Mouse (Mus musculus) thymus, postnatal 14 days (tissue): Measurements from ENCODE around the gene Kcnj14.

Source experiments
- DNase-seq: peaks from one replicate; pipeline ENCODE4 v3.0.0; 2021

The Kcnj14 gene

GRCm38 (mm10) chr7:45824598-45824997 is at the start of gene Kcnj14:
Gene Kcnj14 (minus strand): TSS chr7:45824782.
- DNase-seq: no peak

GRCm38 (mm10) chr7:45873061-45873947 is 48.7 kb upstream of the Kcnj14 start:
- peak; percentile 65 for DNase-seq

DNA sequence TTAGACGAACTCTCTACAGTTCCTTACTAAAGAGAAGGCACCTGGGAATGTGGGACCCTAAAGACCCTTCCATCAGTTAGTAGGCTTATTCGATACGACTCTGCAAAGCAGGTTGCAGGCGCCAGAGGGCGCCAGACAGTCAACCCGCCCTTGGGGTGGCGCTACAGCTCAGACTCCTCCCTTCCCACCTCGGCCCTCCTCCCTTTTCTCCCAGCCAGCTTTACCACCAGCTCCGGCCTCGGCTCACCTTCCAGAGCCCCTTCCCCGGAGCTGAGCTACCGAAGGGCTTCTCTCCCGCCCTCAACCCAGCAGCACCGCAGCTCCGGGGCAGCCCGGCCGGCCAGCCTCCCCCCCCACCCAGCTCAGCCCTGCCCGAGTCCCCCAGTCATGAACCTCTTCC is 48.0 kb upstream of the Kcnj14 start, which contains the start of gene Kdelr1:
TSS of gene Kdelr1 (plus strand) at position 149 of the 400 bp plus-strand sequence.
- DNase-seq: peak; percentile 93

GRCm38 (mm10) chr7:45870282-45871058 is 45.9 kb upstream of the Kcnj14 start:
- peak; percentile 27 for DNase-seq

DNA sequence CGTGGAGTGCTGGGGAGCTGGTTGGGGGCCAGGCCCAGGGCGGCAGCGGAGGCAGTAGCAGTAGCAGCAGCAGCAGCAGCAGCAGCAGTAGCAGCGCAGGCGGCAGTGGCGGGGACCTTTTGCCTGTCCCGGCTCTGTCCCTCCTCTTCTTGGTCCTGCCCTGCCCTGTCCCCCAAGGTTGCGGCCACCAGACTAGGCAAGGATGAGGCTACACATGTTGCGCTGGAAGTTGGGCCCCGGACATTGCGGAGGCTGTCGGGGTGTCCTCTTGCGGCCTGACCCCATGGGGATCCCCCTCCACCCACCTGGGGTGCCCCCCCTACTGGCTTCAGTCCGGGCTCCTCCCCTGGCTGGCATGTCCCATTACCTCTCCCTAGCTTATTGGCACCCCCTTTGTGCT is 45.2 kb upstream of the Kcnj14 start:
- no peak for DNase-seq

DNA sequence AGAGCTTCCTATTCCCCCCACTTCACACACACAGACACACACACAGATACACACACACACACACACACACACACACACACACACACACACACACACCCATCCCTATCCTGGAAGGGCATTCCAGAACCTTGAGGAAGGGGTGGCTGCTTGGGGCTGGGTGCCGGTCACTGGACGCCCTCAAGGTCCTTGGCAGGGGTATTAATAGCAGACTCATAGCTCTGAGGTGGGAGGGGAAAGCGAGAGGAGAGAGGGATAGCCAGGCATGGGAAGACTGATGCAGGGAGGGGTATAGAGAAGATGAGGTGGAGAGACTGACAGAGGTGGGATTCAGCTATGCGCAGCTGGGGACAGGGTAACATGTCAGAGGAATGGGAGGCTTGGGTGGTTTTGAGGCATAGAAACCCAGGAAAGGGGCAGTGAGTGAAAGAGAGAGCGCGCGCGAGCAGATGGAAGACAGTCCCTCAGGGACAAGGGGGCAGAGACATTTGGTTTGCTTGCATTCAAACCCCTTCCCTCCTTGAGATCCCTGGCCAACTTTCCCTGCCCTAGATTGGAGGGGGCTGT is 44.6 kb upstream of the Kcnj14 start:
- no peak for DNase-seq

GRCm38 (mm10) chr7:45867871-45868270 is 43.3 kb upstream of the Kcnj14 start:
- DNase-seq: no peak

DNA sequence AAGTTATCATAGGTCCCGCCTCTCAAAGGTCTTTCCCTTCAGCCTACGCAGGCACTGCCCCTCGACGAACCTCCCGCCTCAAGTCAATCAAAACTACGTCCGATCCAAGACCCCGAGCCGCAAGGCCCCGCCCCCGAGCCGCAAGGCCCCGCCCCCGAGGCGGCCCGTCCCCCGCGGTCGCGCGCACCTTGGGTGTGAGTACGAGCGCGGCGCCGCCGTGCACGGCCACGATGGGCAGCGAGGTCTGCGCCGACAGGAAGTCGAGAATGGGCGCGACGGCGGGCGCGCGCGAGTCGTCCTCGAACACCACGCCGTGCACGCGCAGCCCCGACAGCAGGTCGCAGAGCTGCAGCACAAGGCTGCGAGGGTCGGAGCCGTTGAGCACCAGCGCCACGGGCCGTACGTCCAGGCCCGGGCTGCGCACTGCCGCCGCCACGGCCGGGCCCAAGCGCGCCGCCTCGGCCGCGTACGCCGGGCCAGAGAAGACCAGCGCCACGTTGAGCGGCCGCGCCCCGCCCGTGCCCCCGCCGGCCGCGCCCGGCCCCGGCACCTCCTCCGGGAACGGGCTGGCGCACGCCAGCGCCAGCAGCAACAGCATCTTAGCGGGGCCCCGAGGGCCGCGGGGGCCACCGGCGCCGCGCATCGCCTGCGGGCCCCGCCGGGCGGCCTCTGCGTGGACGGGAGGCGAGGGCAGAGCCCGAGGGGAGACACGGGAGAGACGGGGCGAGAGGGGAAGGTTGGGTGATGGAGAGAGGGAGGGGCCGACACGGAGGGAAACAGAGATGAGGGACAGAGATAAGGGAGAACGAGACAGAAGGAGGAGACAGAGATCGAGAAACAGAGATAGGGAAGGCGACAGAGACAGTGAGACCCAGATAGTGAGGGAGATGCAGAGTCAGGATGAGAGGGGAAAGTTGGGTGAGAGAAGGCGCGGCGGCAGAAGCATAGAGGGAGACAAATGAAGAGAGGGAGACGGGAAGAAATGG is 41.6 kb upstream of the Kcnj14 start:
- peak; percentile 92 for DNase-seq

- DNase-seq: no peak
Observed at GRCm38 (mm10) chr7:45864435-45864834, 39.9 kb upstream of the Kcnj14 start.

DNA sequence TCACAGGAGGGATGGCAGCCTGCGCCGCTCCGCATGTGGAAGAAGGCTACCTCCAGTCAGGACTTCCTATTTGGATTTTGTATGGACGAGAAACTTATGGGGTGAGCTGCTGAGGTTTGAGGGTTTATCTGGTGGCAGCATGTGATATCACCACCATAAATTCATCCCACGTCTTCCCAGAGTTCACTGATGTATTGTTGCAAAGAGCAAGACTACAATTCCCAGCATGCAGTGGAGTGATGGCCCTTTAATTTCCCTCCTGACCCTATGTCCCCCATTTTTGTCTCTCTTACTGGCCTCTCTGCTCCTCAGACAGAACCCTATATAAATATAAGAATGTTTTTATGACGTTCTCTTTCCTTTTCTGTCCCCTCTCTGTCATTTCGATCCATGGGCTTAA is 38.2 kb upstream of the Kcnj14 start:
- DNase-seq: no peak

GRCm38 (mm10) chr7:45859008-45859407 is 34.4 kb upstream of the Kcnj14 start:
- DNase-seq: no peak

GRCm38 (mm10) chr7:45856950-45857901 is 32.6 kb upstream of the Kcnj14 start:
- DNase-seq: no peak

DNA sequence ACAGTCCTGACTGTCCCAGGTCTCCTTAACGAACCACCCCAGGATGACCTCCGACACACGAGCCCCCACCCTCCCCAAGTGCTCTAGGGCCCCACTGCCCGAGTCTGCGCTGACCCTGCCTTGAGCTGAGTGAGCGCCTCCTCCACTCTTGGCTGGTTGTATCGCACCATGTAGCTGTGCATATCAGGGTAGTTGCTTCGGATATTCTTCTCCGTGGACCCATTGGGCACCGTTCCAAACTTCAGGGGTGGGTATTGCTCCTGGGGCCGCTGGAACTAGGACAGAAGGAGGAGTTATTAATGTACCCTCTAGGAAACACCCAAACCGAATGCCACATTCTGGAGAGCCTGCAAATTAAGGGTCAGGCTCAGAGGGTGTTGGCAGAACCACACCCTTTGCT is 28.5 kb upstream of the Kcnj14 start:
- DNase-seq: no peak

DNA sequence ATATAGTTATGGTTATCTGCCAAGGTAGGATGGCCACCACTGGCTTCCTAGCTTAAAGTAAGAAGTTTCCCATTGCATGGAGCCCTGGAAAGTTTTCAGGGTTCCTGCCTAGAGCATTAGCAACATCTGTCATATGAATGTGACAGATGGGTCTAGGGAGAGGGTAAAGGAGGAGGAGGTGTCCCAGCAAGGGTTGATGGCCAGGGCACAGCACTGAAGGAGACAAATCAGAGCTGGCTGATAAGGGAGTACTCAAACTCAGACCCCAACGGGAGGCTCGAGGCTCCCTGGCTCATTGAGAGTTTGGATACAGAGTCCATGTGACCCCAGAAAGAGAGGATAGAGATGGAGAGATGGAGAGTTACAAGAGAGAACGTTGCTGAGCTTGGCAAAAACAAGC is 26.1 kb upstream of the Kcnj14 start:
- DNase-seq: no peak

DNA sequence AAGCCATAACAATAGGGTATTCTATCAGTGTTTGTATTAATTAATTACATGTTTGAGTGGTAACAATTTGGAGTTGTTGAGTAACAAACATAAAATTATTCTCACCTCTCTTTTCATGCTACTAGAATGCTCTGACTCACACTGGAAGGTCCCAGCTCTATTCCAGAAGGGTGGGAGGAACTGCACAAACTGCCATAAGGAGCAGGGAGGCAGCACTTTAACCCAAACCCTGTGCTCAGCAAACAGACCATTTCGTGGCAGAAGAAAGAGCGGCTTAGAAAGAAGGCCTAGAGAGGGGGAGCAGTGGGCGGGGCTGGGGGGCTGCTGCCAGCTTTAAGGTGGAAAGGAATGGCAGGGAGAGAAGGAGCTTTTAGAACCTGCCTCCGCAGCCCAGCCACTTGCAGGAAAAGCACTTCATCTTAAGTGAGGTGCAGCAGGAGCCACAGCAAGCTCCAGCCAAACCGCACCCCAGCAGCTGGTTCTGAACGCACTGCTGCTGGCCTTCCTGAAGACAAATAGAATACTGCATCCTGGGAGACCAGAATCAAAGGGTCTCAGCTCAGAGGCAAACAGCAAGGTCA is 24.0 kb upstream of the Kcnj14 start:
- no peak for DNase-seq

DNA sequence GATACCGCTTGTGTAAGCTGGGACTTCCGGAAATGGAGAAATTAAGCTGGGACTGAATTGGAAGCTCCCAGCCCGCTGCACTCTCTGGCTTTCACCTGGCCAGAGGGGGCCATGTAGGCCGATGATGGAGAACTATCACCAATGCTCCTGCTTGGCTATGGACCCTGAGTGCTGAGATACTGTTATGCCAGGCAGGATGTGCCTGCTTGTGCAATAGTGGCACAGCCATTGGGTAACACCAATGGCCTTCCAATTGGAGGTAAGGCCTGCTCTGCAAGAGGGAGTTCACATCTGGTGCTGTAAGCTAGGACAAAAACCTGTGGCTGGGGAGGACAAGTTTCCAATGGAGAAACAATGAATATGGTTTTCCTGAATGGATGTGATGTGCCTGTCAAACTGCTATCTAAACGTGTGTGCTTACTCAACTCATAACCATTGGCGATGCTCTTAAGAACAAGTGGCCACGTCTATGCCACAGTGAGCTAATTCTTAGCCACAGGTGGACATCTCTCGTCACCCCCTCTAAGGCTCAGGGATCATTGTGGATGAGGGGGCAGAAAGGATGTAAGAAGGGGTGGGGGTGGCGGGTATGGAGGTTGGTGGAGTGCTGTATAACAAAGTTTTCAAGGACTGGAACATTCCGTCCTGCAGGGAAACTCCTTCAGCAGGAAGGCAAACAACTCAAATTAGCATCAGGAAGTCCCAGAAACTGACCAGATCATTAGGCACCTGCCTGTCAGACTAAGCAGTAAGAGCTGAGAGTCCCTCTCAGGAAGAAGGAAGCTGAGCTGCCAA is 18.6 kb upstream of the Kcnj14 start:
- DNase-seq: no peak

DNA sequence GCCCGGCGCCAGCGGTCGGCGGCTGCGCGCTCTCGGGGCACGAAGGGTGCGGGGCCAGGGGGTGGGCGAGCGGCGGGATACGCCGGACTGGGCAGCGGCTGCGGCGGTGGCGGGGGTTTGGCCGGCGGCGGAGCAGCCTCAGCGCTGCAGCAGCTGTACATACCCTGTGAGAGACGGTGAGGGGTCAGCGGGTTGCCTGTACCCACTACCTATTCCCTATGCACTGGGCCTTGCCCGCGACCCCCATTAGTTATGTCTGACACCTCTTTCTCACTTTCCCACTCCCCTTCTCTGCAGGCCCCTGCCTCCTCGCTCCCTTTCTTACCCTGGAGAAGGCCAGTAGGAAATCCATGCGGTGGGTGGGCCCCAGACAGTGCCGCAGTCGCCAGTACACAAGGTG is 9.3 kb upstream of the Kcnj14 start:
- DNase-seq: no peak

DNA sequence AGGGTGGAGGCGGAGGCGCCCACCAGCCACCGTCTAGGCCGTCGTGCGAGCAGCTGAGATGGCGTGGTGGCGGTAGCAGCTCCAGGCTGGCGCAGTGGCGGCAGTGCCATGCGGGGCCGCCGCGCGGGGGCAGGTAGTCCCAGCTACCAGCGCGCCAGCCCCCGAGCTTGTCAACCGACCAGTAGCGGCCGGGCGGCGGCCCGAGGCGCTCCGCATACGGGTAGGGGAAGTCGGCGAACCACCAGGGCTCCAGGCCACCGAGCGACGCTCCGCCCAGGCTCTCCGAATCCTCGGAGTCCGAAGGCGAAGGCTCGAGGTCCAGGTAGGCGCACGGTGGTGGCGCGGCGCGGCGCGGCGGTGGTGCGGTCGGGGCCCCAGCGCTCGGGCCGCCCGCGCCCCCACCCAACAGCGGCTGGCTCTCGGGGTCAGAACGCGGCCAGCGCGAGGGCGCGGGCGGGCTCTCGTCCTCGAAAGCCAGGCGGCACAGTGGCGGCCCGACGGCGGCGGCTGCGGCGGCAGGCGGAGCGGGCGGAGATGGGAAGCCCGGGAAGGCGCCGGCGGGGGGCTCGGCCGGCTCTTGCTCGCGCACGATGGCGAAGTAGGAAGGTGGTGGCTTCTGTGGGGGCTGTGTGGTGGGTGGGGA is 8.7 kb upstream of the Kcnj14 start:
- no peak for DNase-seq

GRCm38 (mm10) chr7:45832428-45832827 is 7.8 kb upstream of the Kcnj14 start:
- DNase-seq: no peak
